Mouse (Mus musculus) B cell, adult 2 months (primary cell): ENCODE measurements around the gene Prkaa2.
A peak's percentile ranks its signal among the peaks of the same experiment; 100 is the strongest.

Source experiments
- DNase-seq, 2 experiments: peaks; one replicate each; pipeline ENCODE4 v3.0.0; 2022

Gene Prkaa2

GRCm38 (mm10) chr4:105108641-105109198 is 970 bp downstream of the Prkaa2 start:
- peak in 1 of 2 experiments; percentile 3 for DNase-seq

DNA sequence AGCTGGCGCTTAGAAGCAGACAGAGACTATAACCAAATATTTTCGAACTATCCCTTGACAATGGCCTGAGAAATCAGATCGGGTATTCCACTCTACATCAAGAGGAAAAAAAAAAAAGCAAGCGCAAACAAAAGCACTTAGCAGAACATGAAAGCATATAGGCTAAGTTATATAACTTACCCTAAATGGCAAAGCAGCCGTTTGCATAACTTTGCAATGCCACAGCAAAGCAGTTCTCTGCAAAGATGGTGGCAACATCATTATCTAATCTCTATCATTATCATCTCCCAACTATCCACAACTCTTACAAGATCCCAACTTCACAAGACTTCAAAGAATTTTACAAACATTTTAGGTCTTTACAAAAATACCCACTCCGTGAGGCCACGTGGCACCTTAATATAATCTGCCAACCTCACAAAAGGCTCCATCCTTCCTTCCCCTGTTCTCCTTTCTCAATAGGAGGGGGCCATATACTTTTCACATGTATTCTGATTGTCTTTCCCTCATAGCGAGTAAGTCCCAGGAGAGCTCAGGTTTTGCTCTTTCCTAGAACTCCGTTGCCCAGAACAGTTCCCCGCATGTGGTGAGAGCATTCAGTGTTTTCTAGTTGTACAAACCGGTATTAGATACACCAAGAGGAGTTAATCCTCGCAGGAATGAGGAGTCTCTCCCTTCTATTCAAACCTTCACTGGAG is 1.6 kb downstream of the Prkaa2 start:
- DNase-seq, result no peak

- no peak for DNase-seq
Measured at GRCm38 (mm10) chr4:105104099-105104872, 5.4 kb downstream of the Prkaa2 start.

- DNase-seq, result no peak
Measured at GRCm38 (mm10) chr4:105101337-105101688, 8.4 kb downstream of the Prkaa2 start.

DNA sequence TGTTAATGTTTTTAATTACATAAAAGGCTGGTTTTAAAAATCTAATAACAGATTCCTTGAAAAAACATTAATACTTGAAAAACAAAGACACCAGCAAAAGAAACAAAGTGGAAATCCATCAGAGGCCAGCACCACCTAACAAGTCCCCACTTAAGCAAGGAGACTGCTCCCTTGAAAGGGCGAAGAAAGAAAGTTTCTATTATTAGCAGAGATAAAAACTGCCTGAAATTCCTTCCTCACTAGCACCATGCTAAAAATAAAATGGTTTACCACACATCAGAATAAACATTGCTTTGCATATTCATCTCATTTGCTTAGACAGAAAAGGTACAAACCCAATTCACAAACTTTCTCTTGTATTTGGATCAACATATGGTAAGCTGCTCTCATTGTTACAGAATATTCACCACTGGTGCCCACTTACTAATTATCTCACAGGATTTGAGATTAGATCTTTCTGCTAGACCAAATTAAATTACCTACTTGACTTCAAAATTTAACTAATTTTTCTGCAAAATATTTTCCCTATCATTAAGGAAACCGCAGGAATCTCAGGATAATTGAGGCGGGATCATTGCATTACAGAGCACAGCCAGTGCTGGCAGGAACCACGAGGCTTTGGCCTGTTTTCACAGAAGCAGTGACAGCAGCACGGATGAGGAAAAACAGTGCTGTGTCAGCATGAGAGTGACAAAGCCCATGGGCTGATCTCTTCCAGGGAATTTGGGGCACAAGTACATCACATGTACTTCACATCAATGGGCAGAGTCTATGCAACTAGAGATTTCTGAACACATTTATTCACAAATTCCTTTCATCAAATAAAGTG is 9.0 kb downstream of the Prkaa2 start:
- DNase-seq, result no peak

DNA sequence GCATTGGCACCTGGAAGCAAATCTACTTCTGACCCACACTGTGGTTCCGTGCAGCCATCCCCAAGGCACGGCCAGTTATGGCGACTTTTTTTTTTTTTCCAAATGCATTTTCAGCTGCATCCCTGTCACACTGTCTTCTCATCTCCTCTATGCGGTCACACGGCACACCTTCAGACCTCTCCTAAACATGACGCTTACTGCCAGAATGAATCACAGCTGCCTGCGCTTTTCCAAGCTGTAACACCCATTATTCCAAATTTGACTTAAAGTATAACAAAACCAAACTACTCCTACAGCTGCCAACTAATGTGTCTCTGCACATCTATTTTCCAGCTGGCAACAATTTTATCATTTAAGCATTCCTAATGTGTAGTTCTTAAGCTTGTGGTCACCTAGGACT is 11.0 kb downstream of the Prkaa2 start:
- no peak for DNase-seq

GRCm38 (mm10) chr4:105098158-105098557 is 11.5 kb downstream of the Prkaa2 start:
- no peak for DNase-seq

DNA sequence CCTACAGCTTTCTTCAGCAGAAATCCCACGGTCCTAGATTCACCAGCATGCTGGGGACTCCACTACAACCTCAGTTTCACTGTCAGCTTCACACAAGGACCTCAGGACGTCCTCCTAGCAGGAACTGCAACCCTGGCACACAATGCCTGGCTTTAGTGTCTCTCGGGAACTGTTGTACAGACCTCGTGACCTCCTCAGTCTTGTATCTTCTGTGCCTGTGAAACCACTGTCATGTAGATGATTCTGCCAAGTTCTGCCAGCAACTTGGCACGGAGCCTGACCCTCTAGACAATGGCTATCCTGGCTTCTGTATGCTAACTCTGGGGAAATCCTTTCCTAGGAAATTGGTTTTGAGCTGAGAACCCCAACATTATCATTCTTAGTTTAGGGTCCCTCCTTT is 14.4 kb downstream of the Prkaa2 start:
- no peak for DNase-seq

- DNase-seq, result no peak
Measured at GRCm38 (mm10) chr4:105093951-105094350, 15.7 kb downstream of the Prkaa2 start.

GRCm38 (mm10) chr4:105090417-105090816 is 19.3 kb downstream of the Prkaa2 start:
- DNase-seq, result no peak

DNA sequence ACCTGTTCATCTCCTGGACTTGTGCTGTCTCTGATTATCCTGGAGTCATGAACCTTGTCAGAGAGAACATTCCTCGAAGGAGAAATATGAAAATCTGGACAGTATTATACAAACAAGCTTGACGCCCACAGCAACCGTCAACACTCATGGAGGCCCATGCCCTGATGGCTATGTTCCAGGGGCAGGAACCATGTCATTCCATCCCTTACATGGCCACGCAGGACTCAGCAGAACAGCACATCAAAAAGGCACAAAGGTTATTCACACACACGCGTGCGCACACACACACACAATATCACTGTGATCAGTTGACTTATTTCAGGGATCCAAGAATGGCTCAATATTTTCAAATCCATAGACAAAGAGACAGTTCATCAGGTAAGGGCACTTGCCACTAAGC is 20.3 kb downstream of the Prkaa2 start:
- DNase-seq, result no peak

GRCm38 (mm10) chr4:105088671-105089070 is 21.0 kb downstream of the Prkaa2 start:
- DNase-seq, result no peak

DNA sequence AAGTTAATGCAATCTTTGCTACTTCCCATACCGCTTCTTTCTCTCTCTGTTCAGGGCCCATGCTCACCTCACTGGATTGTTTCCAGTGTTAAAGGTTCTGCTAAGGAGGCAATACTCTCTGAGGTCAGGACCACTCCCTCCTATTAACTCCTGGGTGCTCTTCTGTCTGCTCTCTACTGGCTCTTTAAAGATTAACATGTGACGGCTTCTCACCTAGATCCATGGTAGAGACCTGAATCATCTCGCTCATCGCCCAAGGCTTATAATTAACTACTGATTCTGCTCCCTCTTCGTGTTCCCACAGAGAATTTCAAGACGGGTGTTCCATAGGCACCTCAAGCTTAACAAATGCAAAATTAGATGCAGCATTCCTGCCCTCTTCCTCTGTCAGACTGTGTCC is 33.5 kb downstream of the Prkaa2 start:
- no peak for DNase-seq

- DNase-seq, result no peak
Measured at GRCm38 (mm10) chr4:105071761-105072427, 37.8 kb downstream of the Prkaa2 start.

DNA sequence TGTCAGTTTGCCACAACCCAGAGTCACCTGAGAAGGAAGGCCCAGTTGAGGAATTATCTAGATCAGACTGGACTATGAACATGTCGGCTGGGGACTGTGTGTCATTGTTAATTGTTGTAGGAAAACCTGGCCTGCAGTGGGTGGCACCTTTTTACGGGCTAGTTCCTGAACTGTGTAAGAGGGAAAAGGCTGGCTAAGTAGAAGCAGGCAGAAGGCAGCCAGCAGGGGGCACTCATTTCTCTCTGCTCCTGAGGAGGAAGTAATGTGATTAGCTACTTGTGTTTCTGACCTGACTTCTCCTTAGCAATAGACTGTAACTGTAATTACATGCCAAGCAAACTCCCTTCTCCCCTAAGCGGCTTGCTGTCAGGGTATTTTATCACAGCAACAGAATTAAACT is 38.7 kb downstream of the Prkaa2 start:
- DNase-seq, result peak; percentile 60 to 67

GRCm38 (mm10) chr4:105051291-105051690 is 58.4 kb downstream of the Prkaa2 start:
- no peak for DNase-seq

GRCm38 (mm10) chr4:105050041-105050440 is 59.6 kb downstream of the Prkaa2 start:
- no peak for DNase-seq

DNA sequence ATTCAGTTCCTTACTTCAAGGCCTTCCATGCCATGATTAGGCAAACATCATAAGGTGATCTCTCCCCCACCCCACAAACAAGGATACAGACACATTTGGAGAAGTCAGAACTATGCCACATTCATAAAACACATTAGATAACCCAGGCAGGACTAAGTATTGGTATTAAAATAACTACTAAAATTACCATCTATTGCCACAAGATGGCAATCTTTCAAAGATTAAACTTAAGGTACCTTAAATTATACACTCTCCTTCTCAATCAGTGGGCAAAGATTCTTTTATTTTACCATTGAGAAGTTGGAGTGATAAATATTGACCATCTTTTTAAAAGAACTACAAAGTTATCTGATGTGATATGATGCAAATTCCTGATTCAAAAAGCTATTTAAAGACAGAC is 75.4 kb downstream of the Prkaa2 start:
- no peak for DNase-seq

DNA sequence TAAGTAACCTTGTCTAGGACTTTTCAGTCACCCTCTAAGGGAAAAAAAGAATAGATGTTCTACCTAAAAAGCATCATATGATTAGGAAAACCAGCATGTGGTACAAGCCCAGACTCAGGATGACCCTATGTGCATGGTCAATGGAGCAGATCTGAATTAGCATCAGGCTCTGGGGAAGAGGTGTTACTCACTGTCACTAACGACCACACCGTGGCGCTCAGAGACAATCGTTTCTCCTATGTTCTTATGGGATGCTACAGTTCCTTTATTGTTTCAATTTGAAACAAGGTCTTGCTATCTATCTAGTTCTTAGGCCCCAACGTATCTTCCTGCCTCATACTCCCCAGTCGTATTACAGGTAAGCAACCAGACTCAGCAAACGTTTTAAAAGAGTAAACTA is 76.5 kb downstream of the Prkaa2 start:
- no peak for DNase-seq

DNA sequence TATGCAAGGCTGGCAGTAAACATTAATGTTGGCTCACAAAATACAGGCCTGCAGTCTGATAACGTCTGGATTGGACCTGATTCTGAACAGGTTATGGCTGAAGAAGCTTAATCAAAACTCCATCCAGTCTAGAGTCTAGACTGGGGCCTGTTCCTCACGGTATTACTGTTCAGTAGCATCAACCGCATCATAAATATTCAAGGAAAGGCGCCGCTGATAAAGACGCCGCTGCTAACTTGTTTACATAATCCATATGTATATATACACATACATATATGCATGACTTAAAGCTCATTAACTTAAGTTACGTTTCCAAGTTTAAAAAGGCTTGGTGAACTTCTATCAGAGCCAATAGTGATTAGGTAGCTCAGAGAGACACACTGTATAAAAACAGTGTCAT is 78.6 kb downstream of the Prkaa2 start:
- DNase-seq, result no peak

DNA sequence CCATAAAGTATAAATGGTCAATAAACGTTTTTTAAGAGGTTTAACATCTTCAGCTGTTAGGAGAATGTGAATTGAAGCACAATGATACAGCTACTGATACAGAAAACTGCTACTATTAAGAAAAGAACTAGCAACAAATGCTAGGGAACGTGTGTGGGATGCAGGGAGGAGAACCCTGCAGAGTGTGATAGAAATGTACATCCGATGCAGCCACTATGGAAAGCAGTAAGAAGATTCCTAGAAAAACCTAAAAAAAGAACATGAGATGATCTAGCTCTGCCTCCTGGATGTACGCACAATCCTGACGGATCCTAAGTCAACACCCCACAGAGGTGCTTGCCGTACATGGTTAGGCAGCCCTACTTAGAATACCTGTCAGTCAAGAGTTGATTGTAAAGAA is 82.4 kb downstream of the Prkaa2 start:
- no peak for DNase-seq

GRCm38 (mm10) chr4:105016006-105016613 is 93.6 kb downstream of the Prkaa2 start:
- no peak for DNase-seq
